Mouse (Mus musculus) liver, embryonic 16.5 days (tissue): Measurements from ENCODE around the gene Mmp24. TPM values are rescaled to one million over a fixed set of nuclear protein-coding genes. Genes with fewer than 3 reads are reported as not detected.

Source experiments
- ATAC-seq: fragments of 200-750 bp; cut with Nextera tagmentation; 2 replicates; pipeline ENCODE4 v1.8.0; 2017; ENCODE audit warnings: low read depth, mild to moderate bottlenecking, moderate number of reproducible peaks, moderate library complexity
- H3K27ac ChIP-seq: fragments of 300-500 bp; sonication (generic); 2 replicates; pipeline ENCODE4 v1.5.1; 2014; ENCODE audit warnings: mild to moderate bottlenecking, low read length
- H3K27me3 ChIP-seq: fragments of 300-500 bp; sonication (generic); 2 replicates; pipeline ENCODE4 v1.6.1; 2014; ENCODE audit warnings: low read depth, low read length, mixed read lengths; ENCODE audit not compliant: control insufficient read depth, insufficient read depth
- H3K36me3 ChIP-seq: fragments of 300-500 bp; sonication (generic); 2 replicates; pipeline ENCODE4 v1.6.1; 2014; ENCODE audit warnings: mild to moderate bottlenecking; ENCODE audit not compliant: control insufficient read depth, insufficient read depth
- H3K4me1 ChIP-seq: fragments of 300-500 bp; sonication (generic); 2 replicates; pipeline ENCODE4 v1.6.1; 2014; ENCODE audit warnings: low read depth, low read length, mixed read lengths; ENCODE audit not compliant: control insufficient read depth
- H3K4me2 ChIP-seq: fragments of 300-500 bp; sonication (generic); 2 replicates; pipeline ENCODE4 v1.6.1; 2014; ENCODE audit warnings: low read depth, low read length, mixed read lengths
- H3K4me3 ChIP-seq: fragments of 300-500 bp; sonication (generic); 2 replicates; pipeline ENCODE4 v1.5.1; 2014; ENCODE audit warnings: low read depth, mild to moderate bottlenecking, low read length
- H3K9ac ChIP-seq: fragments of 300-500 bp; sonication (generic); 2 replicates; pipeline ENCODE4 v1.6.1; 2014; ENCODE audit warnings: low read depth, low read length
- H3K9me3 ChIP-seq: fragments of 300-500 bp; sonication (generic); replicated peaks from 2 replicates; pipeline ENCODE4 v1.6.1; 2016; ENCODE audit warnings: low read length; ENCODE audit not compliant: control insufficient read depth
- WGBS: fragments of 180-500 bp; shearing (Covaris S2); extraction: QIAGEN DNeasy Blood & Tissue Kit; methylation state at CpG from one replicate; pipeline ENCODE4 v1.1.7; 2014; ENCODE audit not compliant: insufficient replicate concordance; 5-methylcytosine and 5-hydroxymethylcytosine counted together
- polyA plus RNA-seq: library from polyadenylated mRNA; unstranded; fragments of >200 nt; fragmentation: Nextera tagmentation; extraction: Ambion mirVana; gene quantifications from 2 replicates; pipeline ENCODE4 v1.2.1, GENCODE M21; 2015

The Mmp24 gene
- polyA plus RNA-seq, 1 experiment from 2014 or later, result not detected

DNA sequence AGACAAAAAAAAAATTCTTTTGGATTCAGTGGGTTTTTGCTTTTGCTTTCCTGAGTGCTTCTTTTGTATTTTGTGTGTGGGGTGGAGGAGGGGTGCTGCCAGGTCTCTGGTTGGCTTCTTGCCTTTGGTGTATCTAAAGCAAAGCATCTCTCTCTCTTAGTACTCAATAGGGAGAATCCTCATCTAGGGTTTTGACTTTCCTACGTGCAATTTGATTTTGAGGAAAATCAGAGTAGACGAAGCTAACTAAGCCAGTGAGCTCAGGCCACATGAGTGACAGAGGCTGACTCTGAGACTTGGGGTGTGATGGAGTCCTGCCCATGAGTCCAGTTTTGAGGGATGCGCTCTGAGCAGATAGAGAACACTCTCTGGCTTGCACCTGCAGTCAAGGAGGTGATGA, 4.4 kb downstream of the Mmp24 start:
- no peak overlapping the region for H3K9ac ChIP-seq
- no peak overlapping the region for H3K4me2 ChIP-seq
- ATAC-seq, result no peak
- H3K4me1 ChIP-seq, result no peaks in the 10 kb centered on the region; the same call in 1 of the 2 replicates
- H3K4me3 ChIP-seq, result no peak overlapping the region
- 67% methylated on average over 3 of the region's 3 CpGs for WGBS
- H3K36me3 ChIP-seq, result no peaks in the 10 kb centered on the region
- peaks cover 34% of the 10 kb centered on the region for H3K27me3 ChIP-seq
- H3K9me3 ChIP-seq, result no peaks in the 10 kb centered on the region
- H3K27ac ChIP-seq, result no peak overlapping the region

DNA sequence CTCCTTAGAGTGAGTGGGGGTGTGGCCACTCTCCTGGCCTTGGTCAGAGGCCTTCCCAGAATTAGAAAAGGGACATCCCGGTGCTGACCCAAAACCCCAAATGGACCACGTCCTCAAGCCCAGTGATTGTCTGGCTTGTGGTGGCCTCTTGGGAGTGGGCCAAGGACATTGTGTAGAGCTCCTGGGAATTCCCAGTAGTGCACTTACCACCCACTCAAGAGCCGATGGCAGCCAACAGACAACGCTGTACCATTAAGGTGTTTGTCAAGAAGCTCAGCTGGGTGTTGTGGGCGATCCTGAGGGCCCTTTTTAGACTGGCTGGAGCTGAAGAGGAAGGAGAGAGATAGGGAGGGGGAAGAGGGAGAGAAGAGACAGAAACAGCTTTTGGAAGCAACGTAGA, 9.4 kb downstream of the Mmp24 start:
- H3K27ac ChIP-seq, result no peak overlapping the region
- ATAC-seq, result no peak
- no peaks in the 10 kb centered on the region for H3K36me3 ChIP-seq
- H3K9ac ChIP-seq, result no peak overlapping the region
- H3K4me1 ChIP-seq, result no peaks in the 10 kb centered on the region
- no peak overlapping the region for H3K4me3 ChIP-seq
- H3K9me3 ChIP-seq, result no peaks in the 10 kb centered on the region
- H3K27me3 ChIP-seq, result no peaks in the 10 kb centered on the region
- WGBS, result 55% methylated on average over 6 of the region's 6 CpGs
- H3K4me2 ChIP-seq, result no peak overlapping the region

DNA sequence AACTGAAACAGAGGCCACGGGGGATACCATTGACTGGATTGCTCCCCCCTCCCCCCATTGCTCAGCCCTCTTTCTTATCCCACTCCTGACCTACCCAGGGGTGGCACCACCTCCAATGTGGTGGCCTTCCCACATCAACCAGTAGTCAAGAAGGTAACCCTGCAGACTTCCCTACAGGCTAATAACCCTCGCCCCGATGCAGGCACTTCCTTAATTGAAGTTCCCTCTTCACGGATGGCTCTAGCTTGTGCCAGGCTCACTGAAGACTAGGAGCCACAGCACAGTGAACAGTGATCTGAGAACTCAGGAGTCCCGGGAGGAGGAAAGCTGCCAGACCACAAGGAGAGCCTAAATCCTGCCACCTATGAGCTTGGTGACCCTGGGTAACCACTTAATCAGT, 11.8 kb downstream of the Mmp24 start:
- no peaks in the 10 kb centered on the region for H3K27me3 ChIP-seq
- no peak overlapping the region for H3K27ac ChIP-seq
- ATAC-seq, result no peak
- no peaks in the 10 kb centered on the region for H3K4me1 ChIP-seq
- no peaks in the 10 kb centered on the region for H3K36me3 ChIP-seq
- H3K9ac ChIP-seq, result no peak overlapping the region
- no peak overlapping the region for H3K4me2 ChIP-seq
- H3K9me3 ChIP-seq, result no peaks in the 10 kb centered on the region
- no peak overlapping the region for H3K4me3 ChIP-seq
- 24% methylated on average over 5 of the region's 5 CpGs for WGBS

DNA sequence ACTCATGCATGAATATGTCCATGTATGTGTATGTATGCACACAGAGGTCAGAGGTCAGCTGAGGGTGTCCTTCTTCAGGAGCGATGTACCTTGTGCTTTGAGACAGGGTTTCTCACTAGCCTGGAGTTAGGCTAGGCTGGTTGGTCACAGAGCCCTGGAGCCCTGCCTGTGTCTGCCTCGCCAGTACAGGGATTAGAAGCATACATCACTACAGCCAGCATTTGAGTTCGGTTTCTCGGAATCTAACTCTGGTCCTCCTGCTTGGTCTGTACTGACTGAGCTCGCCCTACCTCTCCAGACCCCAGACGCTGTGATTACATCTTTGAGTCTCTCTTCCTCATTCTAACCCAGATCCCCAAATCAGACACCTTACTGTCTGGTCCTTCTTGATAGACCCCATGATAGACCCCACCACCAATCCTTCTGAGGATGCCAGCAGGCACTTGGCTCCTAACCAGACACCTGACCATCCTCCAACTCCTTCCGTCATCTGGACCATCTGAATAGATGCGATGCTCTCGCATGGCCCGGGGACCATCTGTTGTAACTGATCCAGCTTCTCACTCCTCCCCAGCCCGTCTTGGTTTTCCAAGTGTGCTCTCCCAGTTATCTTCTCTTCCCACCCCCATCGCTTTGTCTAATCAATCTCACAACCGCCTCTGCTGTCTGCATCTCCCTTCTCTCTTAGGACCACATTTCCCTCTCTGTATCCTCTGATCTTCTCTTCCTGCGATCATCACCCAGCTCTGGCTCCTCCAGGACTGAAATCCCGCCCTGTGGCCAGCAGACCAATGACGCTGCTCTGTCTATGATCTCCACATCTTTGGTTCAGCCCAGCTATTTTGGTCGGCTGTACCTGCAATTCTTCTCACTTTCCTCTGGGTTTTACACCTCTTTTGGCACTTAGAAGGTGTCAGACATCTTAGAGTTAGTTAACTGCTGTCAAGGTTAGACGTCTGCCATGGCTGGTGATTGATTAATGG, 13.1 kb downstream of the Mmp24 start:
- no peaks in the 10 kb centered on the region for H3K36me3 ChIP-seq
- no peaks in the 10 kb centered on the region for H3K4me1 ChIP-seq
- no peak overlapping the region for H3K9ac ChIP-seq
- ATAC-seq, result no peak
- H3K9me3 ChIP-seq, result no peaks in the 10 kb centered on the region
- 51% methylated on average over 18 of the region's 18 CpGs for WGBS
- H3K4me2 ChIP-seq, result no peak overlapping the region
- H3K27me3 ChIP-seq, result no peaks in the 10 kb centered on the region
- H3K27ac ChIP-seq, result no peak overlapping the region
- no peak overlapping the region for H3K4me3 ChIP-seq

DNA sequence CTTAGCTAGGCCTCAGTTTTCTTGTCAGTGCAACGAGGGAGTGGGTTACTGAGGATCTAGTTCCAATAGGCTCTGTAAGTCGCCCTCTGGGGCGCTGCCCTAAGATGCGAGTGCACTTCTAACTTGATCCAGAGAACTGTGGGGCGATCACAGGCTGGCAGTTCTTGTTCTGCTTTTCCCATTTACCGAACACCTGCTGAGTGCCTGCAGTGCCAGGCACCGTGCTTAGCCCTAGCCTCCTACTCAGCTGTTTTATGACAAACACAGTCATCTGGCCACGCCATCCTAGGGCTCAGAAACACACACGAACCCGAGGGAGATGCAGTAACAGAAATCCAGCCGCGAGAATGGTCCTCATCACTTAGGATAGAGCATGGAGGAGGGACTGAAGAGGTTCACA, 17.8 kb downstream of the Mmp24 start:
- Histone ChIP-seq H3K4me2 (no peak overlapping the region), H3K27me3 (no peaks in the 10 kb centered on the region), H3K27ac (no peak overlapping the region), H3K4me1 (no peaks in the 10 kb centered on the region), H3K9ac (no peak overlapping the region), H3K9me3 (no peaks in the 10 kb centered on the region), H3K4me3 (no peak overlapping the region), H3K36me3 (no peaks in the 10 kb centered on the region)
- no peak for ATAC-seq
- whole genome bisulfite sequencing, result 27% methylated on average over 12 of the region's 12 CpGs

DNA sequence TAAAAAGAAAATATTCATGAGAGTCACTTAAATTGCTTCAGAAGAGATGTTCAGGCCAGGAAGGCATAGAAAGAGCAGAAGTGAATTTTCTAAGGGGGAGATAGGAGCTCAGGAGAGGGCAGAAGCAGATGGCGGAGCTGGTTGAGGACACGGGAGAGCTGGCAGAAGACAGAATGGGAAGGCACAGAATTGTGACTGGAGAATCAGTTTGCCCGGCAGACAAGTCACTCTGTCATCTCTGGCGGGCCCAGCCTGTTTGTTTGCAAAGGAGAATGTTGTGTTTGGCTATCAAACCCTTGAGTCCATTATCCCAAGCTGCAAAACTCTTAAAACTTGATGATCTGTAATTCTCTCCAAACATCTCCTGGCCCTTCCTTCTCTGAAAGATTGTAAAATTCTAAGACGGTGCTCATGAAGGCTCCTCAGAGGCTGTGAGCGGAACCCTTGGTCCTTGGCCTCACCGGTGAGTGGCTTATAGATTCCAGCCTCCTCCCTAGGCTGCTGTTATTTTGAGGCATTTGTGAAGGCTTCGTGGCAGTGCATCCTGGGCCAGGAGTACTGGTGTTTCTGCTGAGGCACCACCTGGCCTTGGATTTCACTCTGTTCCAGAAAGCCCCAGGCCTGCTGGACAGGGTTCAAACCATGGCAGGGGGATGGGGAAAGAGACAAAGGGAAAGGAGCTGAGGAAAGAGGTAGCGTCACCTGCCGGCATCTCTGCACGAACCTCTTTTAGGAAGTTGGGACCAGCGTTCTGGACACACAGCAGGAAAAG, 19.7 kb downstream of the Mmp24 start:
- Histone ChIP-seq H3K27ac (no peak overlapping the region), H3K4me3 (no peak overlapping the region), H3K9me3 (no peaks in the 10 kb centered on the region), H3K4me2 (no peak overlapping the region), H3K36me3 (no peaks in the 10 kb centered on the region), H3K9ac (no peak overlapping the region), H3K4me1 (no peaks in the 10 kb centered on the region), H3K27me3 (no peaks in the 10 kb centered on the region)
- no peak for ATAC-seq
- 74% methylated on average over 12 of the region's 12 CpGs for WGBS

DNA sequence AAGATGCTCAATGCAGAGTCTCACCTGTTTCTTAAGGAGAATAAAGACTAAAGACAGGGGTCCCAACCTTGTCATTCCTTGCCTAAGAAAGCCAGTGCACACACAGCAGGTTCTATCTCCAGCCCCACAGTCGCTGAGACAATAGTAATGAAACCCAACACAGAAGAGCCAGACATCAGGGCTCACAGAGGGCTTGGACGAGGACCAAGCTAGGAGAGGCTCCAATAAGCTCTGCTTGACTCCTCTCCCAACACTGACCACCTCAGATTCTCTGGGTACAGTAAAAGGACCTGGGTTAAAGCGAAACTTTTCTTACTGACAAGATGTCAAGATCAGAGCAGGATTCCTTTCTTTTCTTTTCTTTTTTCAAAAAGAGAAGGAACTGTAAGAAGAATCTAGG, 23.5 kb downstream of the Mmp24 start:
- ATAC-seq, result no peak
- 29% methylated on average over 3 of the region's 3 CpGs for WGBS
- Histone ChIP-seq H3K27me3 (no peaks in the 10 kb centered on the region; the same call in 1 of the 2 replicates), H3K4me1 (no peaks in the 10 kb centered on the region), H3K9ac (no peak overlapping the region), H3K4me2 (no peak overlapping the region), H3K4me3 (no peak overlapping the region), H3K36me3 (no peaks in the 10 kb centered on the region), H3K9me3 (no peaks in the 10 kb centered on the region), H3K27ac (no peak overlapping the region)

DNA sequence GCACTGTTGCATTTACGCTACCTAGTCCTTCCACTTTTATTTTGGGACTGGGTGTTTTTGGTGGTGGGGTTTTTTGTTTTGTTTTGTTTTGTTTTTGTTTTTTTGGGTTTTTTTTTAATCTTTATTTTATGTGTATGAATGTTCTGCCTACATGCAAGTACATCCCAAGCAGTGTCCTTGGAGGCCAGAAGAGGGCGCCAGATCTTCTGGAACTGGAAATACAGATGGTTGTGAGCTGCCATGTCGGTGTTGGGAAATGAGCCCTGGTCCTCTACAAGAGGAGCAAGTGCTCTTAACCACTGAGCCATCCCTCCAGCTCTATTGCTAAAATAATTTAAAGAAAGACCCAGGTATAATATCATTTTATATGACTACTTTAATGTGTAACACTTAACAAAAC, 27.6 kb downstream of the Mmp24 start:
- WGBS, result 48% methylated on average over 3 of the region's 3 CpGs

DNA sequence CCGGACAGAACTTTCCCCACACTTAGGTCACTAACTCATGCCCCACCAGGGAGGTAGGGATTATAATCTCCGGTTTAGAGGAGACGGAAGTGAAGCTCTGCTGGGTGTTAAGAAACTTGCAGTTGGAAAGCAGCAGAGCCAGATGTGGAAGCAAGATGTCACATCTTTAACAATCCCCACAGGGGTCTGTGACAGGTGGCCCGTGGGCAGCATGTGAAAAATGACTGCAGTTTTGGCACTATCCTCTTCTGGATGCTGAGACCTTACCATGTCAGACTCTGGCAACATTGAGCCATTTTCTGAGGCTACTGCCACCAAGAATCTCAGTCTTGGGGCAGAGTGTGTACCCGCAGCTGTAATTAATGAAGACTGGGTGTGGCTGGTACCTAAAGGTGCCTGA, 28.9 kb downstream of the Mmp24 start:
- H3K4me2 ChIP-seq, result no peak overlapping the region
- no peak overlapping the region for H3K9ac ChIP-seq
- no peak overlapping the region for H3K27ac ChIP-seq
- no peaks in the 10 kb centered on the region for H3K36me3 ChIP-seq
- 49% methylated on average over 5 of the region's 5 CpGs for WGBS
- no peak for ATAC-seq
- no peaks in the 10 kb centered on the region; the same call in 1 of the 2 replicates for H3K27me3 ChIP-seq
- no peak overlapping the region for H3K4me3 ChIP-seq
- H3K9me3 ChIP-seq, result no peaks in the 10 kb centered on the region
- H3K4me1 ChIP-seq, result no peaks in the 10 kb centered on the region

More for the DNA sequence above, 27.6 kb downstream of the Mmp24 start:
- no peak overlapping the region for H3K4me3 ChIP-seq
- no peak overlapping the region for H3K9ac ChIP-seq
- no peak overlapping the region for H3K4me2 ChIP-seq
- no peak overlapping the region for H3K27ac ChIP-seq
- H3K9me3 ChIP-seq, result no peaks in the 10 kb centered on the region
- no peak for ATAC-seq
- H3K36me3 ChIP-seq, result no peaks in the 10 kb centered on the region
- no peaks in the 10 kb centered on the region for H3K4me1 ChIP-seq
- no peaks in the 10 kb centered on the region; the same call in 1 of the 2 replicates for H3K27me3 ChIP-seq
